Mouse (Mus musculus) hindbrain, postnatal 0 days (tissue): Measurements from ENCODE around the gene Olfr91. TPM values are rescaled to one million over a fixed set of nuclear protein-coding genes. Genes with fewer than 3 reads are reported as not detected.
A peak's percentile ranks its signal among the peaks of the same experiment; 100 is the strongest.

Experiments used
- ATAC-seq: fragments of 200-750 bp; cut with Nextera tagmentation; 2 replicates; pipeline ENCODE4 v1.8.0; 2017; ENCODE audit warnings: mild to moderate bottlenecking, moderate TSS enrichment, moderate library complexity
- DNase-seq: peaks from one replicate; pipeline ENCODE4 v3.0.0-alpha.2; 2015; ENCODE audit warnings: low spot score
- H3K27ac ChIP-seq: fragments of 300-500 bp; sonication (generic); 2 replicates; pipeline ENCODE4 v1.5.1; 2014; ENCODE audit warnings: mild to moderate bottlenecking
- H3K27me3 ChIP-seq: fragments of 300-500 bp; sonication (generic); 2 replicates; pipeline ENCODE4 v1.6.1; 2014; ENCODE audit warnings: low read length, mixed read lengths; ENCODE audit not compliant: insufficient read depth
- H3K36me3 ChIP-seq: fragments of 300-500 bp; sonication (generic); 2 replicates; pipeline ENCODE4 v1.6.1; 2014; ENCODE audit warnings: low read length, mixed read lengths; ENCODE audit not compliant: insufficient read depth
- H3K4me1 ChIP-seq: fragments of 300-500 bp; sonication (generic); 2 replicates; pipeline ENCODE4 v1.6.1; 2014; ENCODE audit warnings: antibody characterized with exemption, low read length, mixed read lengths; ENCODE audit not compliant: insufficient read depth
- H3K4me2 ChIP-seq: fragments of 300-500 bp; sonication (generic); 2 replicates; pipeline ENCODE4 v1.6.1; 2014; ENCODE audit warnings: low read depth, mild to moderate bottlenecking, low read length, moderate library complexity, mixed read lengths
- H3K4me3 ChIP-seq: fragments of 300-500 bp; sonication (generic); 2 replicates; pipeline ENCODE4 v1.5.1; 2014; ENCODE audit warnings: low read length
- H3K9ac ChIP-seq: fragments of 300-500 bp; sonication (generic); replicated peaks from 2 replicates; pipeline ENCODE4 v1.6.1; 2014; ENCODE audit warnings: mild to moderate bottlenecking, low read length, moderate library complexity, mixed read lengths
- H3K9me3 ChIP-seq: fragments of 300-500 bp; sonication (generic); 2 replicates; pipeline ENCODE4 v1.6.1; 2016; ENCODE audit warnings: low read length, mixed read lengths
- CTCF ChIP-seq: IDR thresholded peaks from 2 replicates; pipeline ENCODE4 v1.5.1; 2016; ENCODE audit warnings: antibody characterized with exemption, control low read depth, low read depth
- WGBS: fragments of 180-500 bp; shearing (Covaris S2); extraction: QIAGEN DNeasy Blood & Tissue Kit; methylation state at CpG from one replicate; pipeline ENCODE4 v1.1.7; 2014; 5-methylcytosine and 5-hydroxymethylcytosine counted together
- polyA plus RNA-seq: library from polyadenylated mRNA; unstranded; fragments of >200 nt; fragmentation: Nextera tagmentation; extraction: Ambion mirVana; gene quantifications from 2 replicates; pipeline ENCODE4 v1.2.1, GENCODE M21; 2015
- total RNA-seq: library from RNA; depleted of rRNA; stranded (reverse); fragments of >200 nt; gene quantifications from 2 replicates; pipeline ENCODE4 v1.2.3, GENCODE M21; 2014

The Olfr91 gene
- total and polyA plus RNA-seq, 2 experiments from 2014 or later = not detected

DNA sequence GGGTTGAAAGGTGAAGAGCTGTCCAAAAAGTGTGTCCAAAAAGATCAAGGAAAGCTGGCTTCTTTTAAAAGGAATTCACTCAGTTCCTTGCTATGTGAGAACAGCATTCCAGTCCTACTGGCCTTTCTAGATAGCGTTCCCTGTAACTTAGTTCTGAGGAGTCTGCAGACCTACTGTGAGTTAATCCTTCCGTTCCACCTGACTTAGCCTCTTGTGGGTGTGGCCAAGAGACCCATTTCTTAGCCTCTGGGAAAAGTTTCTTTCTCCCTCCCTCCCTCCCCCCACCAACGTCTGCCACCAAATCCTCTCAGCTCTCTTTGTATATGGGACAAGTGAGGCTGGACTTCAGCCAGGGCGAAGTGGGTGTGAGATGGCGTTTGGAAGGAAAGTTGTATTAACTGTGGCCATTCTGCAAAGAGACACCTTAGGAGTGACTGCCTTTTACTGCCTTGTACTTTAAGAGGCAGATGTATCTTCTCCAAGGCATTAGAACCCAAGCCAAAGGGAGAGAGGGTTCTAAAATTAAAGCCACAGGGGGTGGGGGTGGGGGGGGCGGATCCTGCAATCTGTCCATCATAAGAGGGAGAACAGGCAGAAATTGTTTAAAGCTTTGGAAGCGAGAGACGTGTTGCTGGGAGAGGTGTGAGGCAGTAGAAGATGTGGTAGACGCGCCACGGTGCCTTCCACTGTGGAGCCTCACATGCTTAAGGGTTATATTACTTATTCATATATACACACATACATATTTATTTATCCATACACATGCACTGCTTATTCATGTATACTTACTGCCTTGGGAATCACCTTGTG is 34.2 kb downstream of the Olfr91 start:
- Histone ChIP-seq H3K4me1 (no peaks in the 10 kb centered on the region), H3K27me3 (no peaks in the 10 kb centered on the region), H3K4me2 (no peak overlapping the region), H3K9me3 (no peaks in the 10 kb centered on the region), H3K27ac (no peak overlapping the region), H3K4me3 (no peak overlapping the region), H3K36me3 (peaks cover 75% of the 10 kb centered on the region), H3K9ac (no peak overlapping the region)
- 63% methylated on average over 11 of the region's 11 CpGs for WGBS
- DNase-seq (no peak), ATAC-seq (no peak)
- TF ChIP-seq CTCF = no peak

- TF ChIP-seq CTCF = no peak
- ATAC-seq = no peak
- no peak overlapping the region for H3K27ac ChIP-seq
- H3K9ac ChIP-seq = no peak overlapping the region
- no peak for DNase-seq
- H3K4me3 ChIP-seq = no peak overlapping the region
- 70% methylated on average over 10 of the region's 10 CpGs for WGBS
- H3K36me3 ChIP-seq = peaks cover 75% of the 10 kb centered on the region
- no peak overlapping the region for H3K4me2 ChIP-seq
- no peaks in the 10 kb centered on the region for H3K27me3 ChIP-seq
- H3K9me3 ChIP-seq = no peaks in the 10 kb centered on the region
- H3K4me1 ChIP-seq = no peaks in the 10 kb centered on the region
These were observed 35.0 kb downstream of the Olfr91 start for GRCm38 (mm10) chr17:37063063-37063462.

DNA sequence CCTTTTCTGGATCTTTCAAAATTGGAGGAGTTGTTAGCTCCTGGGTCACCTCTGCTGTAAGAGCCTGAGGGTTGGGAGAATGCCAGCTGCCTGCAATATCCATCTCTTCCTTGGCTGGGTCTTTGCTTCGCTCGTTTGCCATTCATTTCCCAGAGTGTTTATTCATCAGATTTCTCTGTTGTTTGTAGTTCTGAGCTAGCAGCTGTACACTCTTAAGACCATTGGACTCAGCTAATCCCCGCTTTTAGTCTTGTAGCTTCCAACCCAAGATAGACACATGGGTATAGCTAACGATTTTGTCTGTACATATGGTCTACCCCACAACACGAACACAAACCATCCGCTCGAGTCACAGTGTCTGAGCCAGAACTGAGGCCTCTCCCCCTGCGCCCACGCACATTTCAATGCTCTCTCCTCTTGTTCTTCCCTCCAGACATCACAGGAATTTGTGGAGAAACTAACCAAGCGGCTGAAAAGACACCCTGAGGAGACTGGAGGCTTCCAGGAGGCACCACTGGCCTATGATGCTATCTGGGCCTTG is 35.9 kb downstream of the Olfr91 start:
- no peaks in the 10 kb centered on the region for H3K4me1 ChIP-seq
- DNase-seq = no peak

DNA sequence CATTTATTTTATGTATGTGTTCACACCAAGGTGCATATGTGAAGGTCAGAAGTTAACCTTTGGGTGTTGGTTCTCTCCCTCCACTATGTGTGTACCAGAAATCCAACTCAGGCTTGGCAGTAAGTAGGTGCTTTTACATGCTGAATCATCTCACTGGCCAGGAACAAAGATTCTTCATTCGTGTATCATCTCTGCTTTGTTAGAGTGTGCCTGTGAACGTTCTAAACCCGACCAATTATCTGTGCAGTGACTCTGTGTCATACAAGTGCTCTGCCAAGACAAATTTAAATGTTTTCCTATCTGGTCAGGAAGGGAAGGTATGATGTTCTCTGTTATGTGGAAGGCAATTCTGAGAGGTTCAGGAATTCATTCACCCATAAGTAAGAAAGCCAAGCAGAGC is 36.6 kb downstream of the Olfr91 start:
- 57% methylated on average over 3 of the region's 3 CpGs for WGBS
- H3K27me3 ChIP-seq = no peaks in the 10 kb centered on the region
- no peaks in the 10 kb centered on the region for H3K9me3 ChIP-seq
- H3K4me3 ChIP-seq = no peak overlapping the region
- peak overlapping the region; percentile 2 for H3K27ac ChIP-seq
- no peaks in the 10 kb centered on the region for H3K4me1 ChIP-seq
- H3K36me3 ChIP-seq = peaks cover 66% of the 10 kb centered on the region
- ATAC-seq (no peak), DNase-seq (no peak)
- TF ChIP-seq CTCF = no peak
- no peak overlapping the region for H3K9ac ChIP-seq
- no peak overlapping the region for H3K4me2 ChIP-seq

More for the DNA sequence above, 35.9 kb downstream of the Olfr91 start:
- ATAC-seq = no peak
- H3K36me3 ChIP-seq = peaks cover 70% of the 10 kb centered on the region
- no peaks in the 10 kb centered on the region for H3K9me3 ChIP-seq
- H3K27me3 ChIP-seq = no peaks in the 10 kb centered on the region
- no peak for TF ChIP-seq CTCF
- 78% methylated on average over 10 of the region's 10 CpGs for WGBS
- H3K9ac ChIP-seq = no peak overlapping the region
- H3K4me2 ChIP-seq = no peak overlapping the region
- H3K27ac ChIP-seq = peak overlapping the region; percentile 2; the same call in 1 of the 2 replicates
- no peak overlapping the region for H3K4me3 ChIP-seq

GRCm38 (mm10) chr17:37056957-37057356 is 41.1 kb downstream of the Olfr91 start:
- Histone ChIP-seq H3K27ac (no peak overlapping the region), H3K36me3 (peaks cover 62% of the 10 kb centered on the region; the same call in 1 of the 2 replicates), H3K9ac (no peak overlapping the region), H3K9me3 (no peaks in the 10 kb centered on the region), H3K4me1 (no peaks in the 10 kb centered on the region), H3K4me2 (no peak overlapping the region), H3K27me3 (no peaks in the 10 kb centered on the region), H3K4me3 (no peak overlapping the region)
- DNase-seq (no peak), ATAC-seq (no peak)
- 54% methylated on average over 6 of the region's 6 CpGs for WGBS
- no peak for TF ChIP-seq CTCF

GRCm38 (mm10) chr17:37051745-37052144 is 46.3 kb downstream of the Olfr91 start:
- WGBS = 43% methylated on average over 4 of the region's 4 CpGs
- peaks cover 14% of the 10 kb centered on the region for H3K4me1 ChIP-seq

DNA sequence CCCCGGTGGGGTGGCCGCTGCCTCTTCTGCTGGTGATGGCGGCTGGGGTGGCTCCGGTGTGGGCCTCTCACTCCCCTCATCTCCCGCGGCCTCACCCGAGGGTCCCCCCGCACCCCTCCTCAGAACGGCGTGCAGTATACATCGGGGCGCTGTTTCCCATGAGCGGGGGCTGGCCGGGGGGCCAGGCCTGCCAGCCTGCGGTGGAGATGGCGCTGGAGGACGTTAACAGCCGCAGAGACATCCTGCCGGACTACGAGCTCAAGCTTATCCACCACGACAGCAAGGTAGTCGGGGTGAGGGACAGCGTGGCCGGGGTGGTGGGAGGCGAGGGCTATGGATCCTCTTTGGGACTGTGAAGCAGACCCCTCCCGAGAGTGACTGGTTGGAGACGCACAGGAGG is 47.2 kb downstream of the Olfr91 start:
- peaks cover 14% of the 10 kb centered on the region for H3K4me1 ChIP-seq
- DNase-seq = peak; percentile 47
- WGBS = 2% methylated on average over 27 of the region's 27 CpGs

More at GRCm38 (mm10) chr17:37051745-37052144, 46.3 kb downstream of the Olfr91 start:
- Histone ChIP-seq H3K27me3 (no peaks in the 10 kb centered on the region), H3K9me3 (no peaks in the 10 kb centered on the region), H3K27ac (no peak overlapping the region), H3K4me3 (peak overlapping the region; percentile 83), H3K4me2 (peak overlapping the region; percentile 76), H3K9ac (peak overlapping the region; percentile 93; the same call in 1 of the 2 replicates), H3K36me3 (peaks cover 29% of the 10 kb centered on the region; the same call in 1 of the 2 replicates)
- no peak for DNase-seq
- no peak for TF ChIP-seq CTCF
- ATAC-seq = no peak

More for the DNA sequence above, 47.2 kb downstream of the Olfr91 start:
- peak overlapping the region; percentile 93 for H3K9ac ChIP-seq
- H3K27ac ChIP-seq = peak overlapping the region; percentile 87
- H3K9me3 ChIP-seq = no peaks in the 10 kb centered on the region
- H3K4me2 ChIP-seq = peak overlapping the region; percentile 76
- peak overlapping the region; percentile 83 for H3K4me3 ChIP-seq
- 0 out of 2 replicates have a peak, but pooled peaks have one; percentile 8 for TF ChIP-seq CTCF
- peak; percentile 30 for ATAC-seq
- no peaks in the 10 kb centered on the region for H3K27me3 ChIP-seq
- H3K36me3 ChIP-seq = peaks cover 21% of the 10 kb centered on the region; the same call in 1 of the 2 replicates
